Mouse (Mus musculus) heart, embryonic 11.5 days (tissue): ENCODE results near the gene Tmem125. TPM values are rescaled to one million over a fixed set of nuclear protein-coding genes. Genes with fewer than 3 reads are reported as not detected.

Source experiments
- polyA plus RNA-seq: library from polyadenylated mRNA; unstranded; fragments of >200 nt; fragmentation: Nextera tagmentation; extraction: Ambion mirVana; gene quantifications from 2 replicates; pipeline ENCODE4 v1.2.1, GENCODE M21; 2014

Tmem125 gene
- polyA plus RNA-seq, 1 experiment from 2014 or later, result 0.16 TPM

Other genes starting within 250 kb of the Tmem125 start
- gene Szt2, start 134.8 kb downstream of the Tmem125 start, polyA plus RNA-seq, result 6.6 and 7.6 TPM in 2 replicates
- gene Med8, start 134.7 kb downstream of the Tmem125 start, polyA plus RNA-seq, result 91.1 and 95.1 TPM in 2 replicates
- 59.7 and 68.4 TPM in 2 replicates for gene Elovl1, start 116.0 kb downstream of the Tmem125 start, polyA plus RNA-seq
- gene Cdc20, start 106.7 kb downstream of the Tmem125 start, polyA plus RNA-seq, result 169 and 179 TPM in 2 replicates
- 3.7 and 4.4 TPM in 2 replicates for gene Mpl, start 86.5 kb downstream of the Tmem125 start, polyA plus RNA-seq
- 34.6 and 40.9 TPM in 2 replicates for gene Tie1, start 54.0 kb downstream of the Tmem125 start, polyA plus RNA-seq
- 0.31 and 0.39 TPM in 2 replicates for gene 2610528J11Rik, start 17.0 kb downstream of the Tmem125 start, polyA plus RNA-seq
- 1.2 and 1.5 TPM in 2 replicates for gene Cfap57, start 76.7 kb upstream of the Tmem125 start, polyA plus RNA-seq
- gene Ebna1bp2, start 76.8 kb upstream of the Tmem125 start, polyA plus RNA-seq, result 106 and 111 TPM in 2 replicates
- not detected in 2 replicates for gene Olfr62, start 114.9 kb upstream of the Tmem125 start, polyA plus RNA-seq
- gene Olfr1342, start 148.7 kb upstream of the Tmem125 start, polyA plus RNA-seq, result not detected in 2 replicates
- not detected in 2 replicates for gene Olfr1341, start 159.5 kb upstream of the Tmem125 start, polyA plus RNA-seq
- gene Olfr1340, start 176.1 kb upstream of the Tmem125 start, polyA plus RNA-seq, result not detected in 2 replicates
- not detected in 2 replicates for gene Olfr1339, start 188.1 kb upstream of the Tmem125 start, polyA plus RNA-seq
- gene Olfr1338, start 214.7 kb upstream of the Tmem125 start, polyA plus RNA-seq, result not detected in 2 replicates
- not detected in 2 replicates for gene Olfr1337, start 238.5 kb upstream of the Tmem125 start, polyA plus RNA-seq